Mouse (Mus musculus) liver, embryonic 14.5 days (tissue): ENCODE data around the gene Ssh2. TPM values are rescaled to one million over a fixed set of nuclear protein-coding genes. Genes with fewer than 3 reads are reported as not detected.

Experiments
- ATAC-seq: fragments of 200-750 bp; cut with Nextera tagmentation; 2 replicates; pipeline ENCODE4 v1.8.0; 2017; ENCODE audit warnings: moderate number of reproducible peaks, mild to moderate bottlenecking, moderate library complexity; ENCODE audit not compliant: insufficient read depth
- DNase-seq, 3 experiments: peaks; one replicate each; pipeline ENCODE4 v3.0.0-alpha.2; 2012 to 2013; ENCODE audit warnings: low read depth in 3 of 3, low spot score in 3 of 3
- H3K27ac ChIP-seq: fragments of 300-500 bp; sonication (generic); 2 replicates; pipeline ENCODE4 v1.5.1; 2014; ENCODE audit warnings: moderate library complexity, mild to moderate bottlenecking, control low read depth, inconsistent platforms
- H3K27me3 ChIP-seq: fragments of 300-500 bp; sonication (generic); 2 replicates; pipeline ENCODE4 v1.6.1; 2014; ENCODE audit warnings: mild to moderate bottlenecking, low read length, moderate library complexity; ENCODE audit not compliant: control insufficient read depth, insufficient read depth
- H3K36me3 ChIP-seq: fragments of 300-500 bp; sonication (generic); replicated peaks from 2 replicates; pipeline ENCODE4 v1.6.1; 2014; ENCODE audit warnings: low read depth; ENCODE audit not compliant: control insufficient read depth, insufficient read depth
- H3K4me1 ChIP-seq, 2 experiments: fragments of 200-500 bp in 1 of 2; fragments of 300-500 bp in 1 of 2; sonication (generic) in 1 of 2; replicated peaks; 2 replicates each; pipeline ENCODE4 v1.6.1; 2012 to 2014; ENCODE audit warnings: antibody characterized with exemption in 1 of 2, inconsistent platforms in 1 of 2, low read length in 1 of 2; ENCODE audit not compliant: control insufficient read depth in 2 of 2, insufficient read depth in 2 of 2
- H3K4me2 ChIP-seq: fragments of 300-500 bp; sonication (generic); 2 replicates; pipeline ENCODE4 v1.6.1; 2014; ENCODE audit warnings: low read depth, mild to moderate bottlenecking, control low read depth, moderate library complexity
- H3K4me3 ChIP-seq, 2 experiments: fragments of 200-500 bp in 1 of 2; fragments of 300-500 bp in 1 of 2; sonication (generic) in 1 of 2; 2 replicates each; pipeline ENCODE4 v1.5.1; 2012 to 2014; ENCODE audit warnings: low read depth in 2 of 2, low read length in 2 of 2, mild to moderate bottlenecking in 2 of 2, control low read depth in 1 of 2, inconsistent platforms in 1 of 2, moderate library complexity in 1 of 2; ENCODE audit not compliant: insufficient read depth in 1 of 2
- H3K9ac ChIP-seq: fragments of 300-500 bp; sonication (generic); replicated peaks from 2 replicates; pipeline ENCODE4 v1.6.1; 2014; ENCODE audit warnings: mild to moderate bottlenecking, control low read depth, moderate library complexity
- H3K9me3 ChIP-seq: fragments of 300-500 bp; sonication (generic); 2 replicates; pipeline ENCODE4 v1.6.1; 2016; ENCODE audit warnings: low read length, mixed read lengths; ENCODE audit not compliant: control insufficient read depth
- CTCF ChIP-seq: IDR thresholded peaks from 2 replicates; pipeline ENCODE4 v1.5.1; 2016; ENCODE audit warnings: antibody characterized with exemption, low read depth, control low read depth
- EP300 ChIP-seq: IDR thresholded peaks from 2 replicates; pipeline ENCODE4 v1.6.1; 2016; ENCODE audit warnings: antibody characterized with exemption, low read depth
- WGBS: fragments of 180-500 bp; shearing (Covaris S2); extraction: QIAGEN DNeasy Blood & Tissue Kit; methylation state at CpG from one replicate; pipeline ENCODE4 v1.1.7; 2014; ENCODE audit not compliant: insufficient replicate concordance; 5-methylcytosine and 5-hydroxymethylcytosine counted together
- polyA plus RNA-seq, 2 experiments: library from polyadenylated mRNA; depleted of rRNA in 1 of 2; stranded (reverse) in 1 of 2; unstranded in 1 of 2; fragments of >200 nt; fragmentation: Nextera tagmentation in 1 of 2; extraction: Ambion mirVana in 1 of 2; gene quantifications; 2 replicates each; pipeline versions ENCODE4 v1.2.1 to v1.2.3; 2012 to 2014

The Ssh2 gene
- polyA plus RNA-seq, 2 experiments: 2.5 to 3.6 TPM

DNA sequence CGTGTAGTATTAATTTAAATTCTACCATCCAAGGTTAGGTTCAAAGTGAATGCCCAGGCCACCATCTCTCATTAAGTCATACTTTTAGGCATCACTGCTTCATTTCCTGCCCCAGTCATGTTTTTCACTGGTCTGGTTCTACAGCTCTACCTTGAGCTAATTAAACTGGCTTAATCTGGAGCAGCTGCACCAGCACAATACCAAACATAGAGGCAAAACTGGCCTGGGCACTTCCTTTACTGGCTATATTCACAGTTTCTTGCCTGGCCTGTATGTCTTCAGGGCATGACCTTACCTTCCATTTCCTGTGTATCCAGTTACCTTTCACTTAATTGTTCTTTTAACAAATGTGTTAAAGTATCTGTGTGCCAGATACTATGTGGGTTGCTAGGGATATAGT, 81.2 kb downstream of the Ssh2 start:
- Histone ChIP-seq H3K4me1 (no peaks in the 10 kb centered on the region), H3K27ac (no peak overlapping the region), H3K36me3 (no peaks in the 10 kb centered on the region), H3K4me3 (no peak overlapping the region), H3K9me3 (no peaks in the 10 kb centered on the region), H3K4me2 (no peak overlapping the region), H3K9ac (no peak overlapping the region), H3K27me3 (no peaks in the 10 kb centered on the region)
- 83% methylated on average over 1 of the region's 1 CpGs for WGBS
- ATAC-seq (no peak), DNase-seq (no peak)
- TF ChIP-seq EP300 (no peak), CTCF (no peak)

DNA sequence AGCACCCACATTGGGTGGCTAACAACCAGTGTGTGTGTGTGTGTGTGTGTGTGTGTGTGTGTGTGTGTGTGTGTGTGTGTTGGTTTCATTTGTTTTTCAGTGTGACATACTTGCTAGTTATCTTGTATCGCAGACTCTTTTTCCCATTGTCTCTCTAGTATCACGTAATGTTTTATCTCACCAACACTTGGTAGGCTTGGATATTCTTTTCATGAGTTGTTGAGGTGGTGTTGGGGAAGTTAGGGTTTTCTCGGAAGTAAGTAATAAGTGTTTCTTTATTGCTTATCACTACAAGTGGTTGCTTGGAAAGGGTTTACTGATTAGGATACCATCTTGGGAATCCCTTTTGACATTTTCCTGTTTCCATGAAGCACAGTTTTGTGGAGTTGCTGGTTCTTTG, 91.1 kb downstream of the Ssh2 start:
- no peak for ATAC-seq
- H3K27ac ChIP-seq: no peak overlapping the region
- 39% methylated on average over 3 of the region's 3 CpGs for WGBS

GRCm38 (mm10) chr11:77308533-77308932, 92.4 kb downstream of the Ssh2 start:
- Histone ChIP-seq H3K4me3 (no peak overlapping the region), H3K4me1 (0 out of 4 replicates have a peak, but pooled peaks cover 0 to 2% of the 10 kb centered on the region in 2 experiments), H3K27me3 (no peaks in the 10 kb centered on the region), H3K36me3 (no peaks in the 10 kb centered on the region), H3K9me3 (no peaks in the 10 kb centered on the region), H3K9ac (no peak overlapping the region), H3K27ac (no peak overlapping the region), H3K4me2 (no peak overlapping the region)
- TF ChIP-seq CTCF: peak; percentile 53; the same call in 1 of the 2 replicates
- TF ChIP-seq EP300: no peak
- WGBS: 3% methylated on average over 1 of the region's 1 CpGs
- ATAC-seq (no peak), DNase-seq (peak in 2 of 3 experiments; percentile 11 to 19)

More for the DNA sequence above, 91.1 kb downstream of the Ssh2 start:
- H3K27me3 ChIP-seq: no peaks in the 10 kb centered on the region
- H3K9ac ChIP-seq: no peak overlapping the region
- DNase-seq: no peak
- no peaks in the 10 kb centered on the region for H3K9me3 ChIP-seq
- no peak overlapping the region for H3K4me3 ChIP-seq
- H3K36me3 ChIP-seq: no peaks in the 10 kb centered on the region
- H3K4me1 ChIP-seq: 0 out of 4 replicates have a peak, but pooled peaks cover 0 to 2% of the 10 kb centered on the region in 2 experiments
- TF ChIP-seq CTCF (no peak), EP300 (no peak)
- H3K4me2 ChIP-seq: no peak overlapping the region

- ATAC-seq: no peak
- peak in 1 of 3 experiments; percentile 3 for DNase-seq
- no peak overlapping the region for H3K4me3 ChIP-seq
- H3K4me2 ChIP-seq: no peak overlapping the region
- H3K9ac ChIP-seq: no peak overlapping the region
- H3K27ac ChIP-seq: no peak overlapping the region
- H3K27me3 ChIP-seq: no peaks in the 10 kb centered on the region
- no peak for TF ChIP-seq EP300
- no peak for TF ChIP-seq CTCF
- WGBS: 35% methylated on average over 3 of the region's 3 CpGs
- H3K36me3 ChIP-seq: no peaks in the 10 kb centered on the region
- H3K9me3 ChIP-seq: no peaks in the 10 kb centered on the region
- H3K4me1 ChIP-seq: no peaks in the 10 kb centered on the region
Measured at GRCm38 (mm10) chr11:77317721-77318477, 101.8 kb downstream of the Ssh2 start.

DNA sequence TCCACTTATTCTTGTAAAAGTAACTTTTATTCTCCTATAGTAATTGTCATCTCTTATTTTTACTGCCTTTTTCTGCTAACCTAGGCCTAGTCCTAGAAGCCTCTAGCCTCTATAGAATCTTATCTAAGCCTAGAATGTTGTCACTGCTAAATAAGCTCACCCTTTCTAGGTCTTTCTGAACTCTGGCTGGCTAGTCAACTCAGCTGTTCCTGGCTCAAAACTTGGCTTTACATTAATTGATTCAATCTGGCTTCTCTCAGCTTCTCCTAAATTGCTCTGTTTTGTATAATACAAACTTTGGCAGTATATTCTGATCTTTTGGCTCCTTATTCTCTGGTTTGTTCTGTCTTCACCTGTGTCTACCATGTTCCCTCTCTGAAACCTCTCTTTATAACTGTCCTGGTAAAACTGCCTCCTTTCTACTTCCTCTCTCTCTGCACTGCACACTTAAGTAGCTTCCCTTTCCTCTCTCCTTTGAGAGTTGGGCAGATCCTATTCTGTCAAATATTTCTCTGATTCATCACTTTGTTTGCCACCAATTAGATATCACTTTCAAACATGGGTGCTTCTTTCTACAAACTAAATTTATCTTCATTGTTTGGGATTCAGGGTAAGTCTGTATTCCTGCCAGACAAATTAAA, 102.5 kb downstream of the Ssh2 start:
- no peak overlapping the region for H3K4me3 ChIP-seq
- H3K9me3 ChIP-seq: no peaks in the 10 kb centered on the region
- H3K4me1 ChIP-seq: no peaks in the 10 kb centered on the region
- ATAC-seq (no peak), DNase-seq (no peak)
- H3K27me3 ChIP-seq: no peaks in the 10 kb centered on the region
- H3K27ac ChIP-seq: no peak overlapping the region
- no peak overlapping the region for H3K4me2 ChIP-seq
- H3K36me3 ChIP-seq: no peaks in the 10 kb centered on the region
- TF ChIP-seq EP300 (no peak), CTCF (no peak)
- H3K9ac ChIP-seq: no peak overlapping the region
